Mouse (Mus musculus): ENCODE data around the gene Glud1.

The Glud1 gene

DNA sequence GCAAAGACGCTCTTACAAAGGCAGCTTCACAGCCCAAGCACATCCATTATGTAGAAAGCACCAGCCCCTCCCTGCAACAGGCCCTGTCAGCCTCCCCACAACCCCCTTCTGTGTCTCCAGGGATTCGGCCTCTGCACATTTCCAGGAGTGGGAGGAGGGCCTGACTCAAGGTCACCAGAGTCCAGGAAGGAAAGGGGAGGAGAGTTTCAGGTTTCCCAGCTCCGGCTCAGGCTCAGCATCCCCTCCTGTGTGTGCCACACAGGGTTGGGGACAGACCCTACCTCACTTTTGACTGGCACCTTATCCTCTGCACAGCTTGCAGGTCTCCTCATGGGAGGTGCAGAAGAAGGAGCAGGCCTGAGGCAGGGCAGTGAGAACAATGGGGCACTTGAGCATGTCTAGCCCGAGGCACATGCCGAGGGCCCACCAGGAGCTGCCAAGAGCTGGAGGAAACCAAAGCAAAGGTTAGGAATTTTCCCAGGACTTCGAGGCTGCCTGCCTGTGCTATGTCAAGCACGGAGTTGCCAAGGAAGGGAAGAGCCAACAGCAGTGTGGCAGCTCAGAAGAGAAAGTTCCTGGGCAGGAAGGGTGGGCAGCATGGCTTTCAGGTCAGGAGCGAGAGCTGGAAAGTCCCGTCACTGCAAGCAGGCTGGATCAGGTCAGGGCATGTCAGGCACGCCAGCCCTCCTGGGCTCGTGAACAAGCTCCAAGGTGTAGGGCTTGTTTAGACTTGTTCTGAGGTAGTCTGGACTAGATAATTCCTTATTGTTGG, 68.2 kb downstream of the Glud1 start:
- no peak for DNase-seq (ENCODE audit: low spot score)

- DNase-seq (ENCODE audit: low spot score): no peak
These were observed 72.6 kb downstream of the Glud1 start for GRCm38 (mm10) chr14:34382921-34383704.

- DNase-seq (ENCODE audit: low spot score): no peak
These were observed 82.8 kb downstream of the Glud1 start for GRCm38 (mm10) chr14:34393295-34393694.
